In genomic region chr4:150003021-150003580, GRCm38 (mm10) we compare ENCODE assay signal across 13 mouse cellular contexts. TPM values are rescaled to one million over a fixed set of nuclear protein-coding genes. Genes with fewer than 3 reads are reported as not detected.
DNase-seq lines count a peak whose midpoint lies in the region; ATAC-seq and TF ChIP-seq lines count a peak whose summit lies in the region.
"Had no signal": no experiment of that assay in that cellular context is flagged by ENCODE, and none has a peak within 500 bp of the region (broad histone marks: within the 10 kb centered on the region; RNA-seq: fewer than 3 reads in every experiment).

No protein-coding gene starts in this region.

- H3K4me2 ChIP-seq in liver, postnatal 0 days (ENCODE audit: low read depth, low read length) = peak overlapping the region; percentile 73
- no peak overlapping the region for H3K4me2 ChIP-seq in stomach, embryonic 16.5 days (ENCODE audit: low read depth, low read length)
- H3K4me2 ChIP-seq: hindbrain, embryonic 12.5 days; limb, embryonic 12.5 days had no signal

- TF ChIP-seq CTCF in spleen, adult 2 months (IDR thresholded peaks at IDR 0.05; ENCODE audit: extremely low read depth, insufficient read depth, insufficient read length, insufficient replicate concordance) = no peak
- TF ChIP-seq CTCF in liver, postnatal 0 days (IDR thresholded peaks at IDR 0.05; ENCODE audit: low read depth) = no peak

- DNase-seq in spleen, adult 2 months (ENCODE audit: low read depth in 1 of 2, low spot score in 2 of 2) = no peak
- DNase-seq in spleen, postnatal 36 days (ENCODE audit: low spot score in 2 of 2) = no peak
- DNase-seq in kidney, adult 18-20 months = peak; percentile 70
- DNase-seq in liver, postnatal 0 days = no peak
- no peak for DNase-seq in cerebellum, adult 11-12 months
- DNase-seq in left cerebral cortex, adult 8-10 months (ENCODE audit: low spot score in 2 of 2) = no peak
- DNase-seq in cerebellum, postnatal 36 days = no peak
- DNase-seq: adrenal gland, adult 8-10 months; right cerebral cortex, postnatal 25 days; thymus, postnatal 4 days had no signal

- peaks cover 10% of the 10 kb centered on the region; the same call in 1 of the 2 replicates for H3K4me1 ChIP-seq in spleen, adult 2 months (ENCODE audit: control insufficient read depth, insufficient read depth, insufficient read length)
- peaks cover 40% of the 10 kb centered on the region for H3K4me1 ChIP-seq in liver, postnatal 0 days (ENCODE audit: insufficient read depth)
- H3K4me1 ChIP-seq in stomach, embryonic 16.5 days (ENCODE audit: control insufficient read depth, insufficient read depth, low read length) = peaks cover 60% of the 10 kb centered on the region

- TF ChIP-seq EP300 in liver, postnatal 0 days (IDR thresholded peaks at IDR 0.05; ENCODE audit: low read depth) = peak; percentile 45

- TF ChIP-seq POLR2A in spleen, adult 2 months (IDR thresholded peaks at IDR 0.05; ENCODE audit: low read depth, low read length) = no peak

- no peaks in the 10 kb centered on the region for H3K9me3 ChIP-seq in liver, postnatal 0 days (ENCODE audit: low read length)
- no peaks in the 10 kb centered on the region for H3K9me3 ChIP-seq in stomach, embryonic 16.5 days (replicated peaks; ENCODE audit: control insufficient read depth, low read length)
- H3K9me3 ChIP-seq: hindbrain, embryonic 12.5 days; limb, embryonic 12.5 days had no signal

- no peaks in the 10 kb centered on the region for H3K36me3 ChIP-seq in spleen, adult 2 months (ENCODE audit: control insufficient read depth, insufficient read depth, low read length)
- peaks cover 10% of the 10 kb centered on the region for H3K36me3 ChIP-seq in liver, postnatal 0 days (replicated peaks; ENCODE audit: insufficient read depth, low read length)
- no peaks in the 10 kb centered on the region for H3K36me3 ChIP-seq in stomach, embryonic 16.5 days (ENCODE audit: control insufficient read depth, insufficient read depth, low read length)
- H3K36me3 ChIP-seq: hindbrain, embryonic 12.5 days; limb, embryonic 12.5 days had no signal

- 80% methylated on average over 7 of the region's 7 CpGs for whole genome bisulfite sequencing in spleen, adult 2 months
- 34% methylated on average over 7 of the region's 7 CpGs for WGBS in liver, postnatal 0 days (ENCODE audit: insufficient replicate concordance)
- 19% methylated on average over 7 of the region's 7 CpGs for WGBS in stomach, embryonic 16.5 days

- no peaks in the 10 kb centered on the region for H3K27me3 ChIP-seq in spleen, adult 2 months (ENCODE audit: control insufficient read depth, insufficient read depth, low read length)
- H3K27me3 ChIP-seq in liver, postnatal 0 days (ENCODE audit: insufficient read depth, low read length) = no peaks in the 10 kb centered on the region
- H3K27me3 ChIP-seq in stomach, embryonic 16.5 days (ENCODE audit: control insufficient read depth, insufficient read depth, low read length) = no peaks in the 10 kb centered on the region
- H3K27me3 ChIP-seq: hindbrain, embryonic 12.5 days; limb, embryonic 12.5 days had no signal

- H3K4me3 ChIP-seq in spleen, adult 2 months (ENCODE audit: extremely low read depth, insufficient read depth, insufficient read length) = no peak overlapping the region
- H3K4me3 ChIP-seq in liver, postnatal 0 days (ENCODE audit: low read depth, low read length) = peak overlapping the region; percentile 44
- H3K4me3 ChIP-seq in stomach, embryonic 16.5 days (replicated peaks; ENCODE audit: low read length) = no peak overlapping the region
- H3K4me3 ChIP-seq: hindbrain, embryonic 12.5 days; limb, embryonic 12.5 days had no signal

- H3K9ac ChIP-seq in liver, postnatal 0 days (replicated peaks) = peak overlapping the region; percentile 73
- H3K9ac ChIP-seq in stomach, embryonic 16.5 days (ENCODE audit: low read length) = no peak overlapping the region
- H3K9ac ChIP-seq: hindbrain, embryonic 12.5 days; limb, embryonic 12.5 days had no signal

- H3K27ac ChIP-seq in spleen, adult 2 months (ENCODE audit: insufficient read depth, low read length) = peak overlapping the region; percentile 31; the same call in 1 of the 2 replicates
- peak overlapping the region; percentile 97 for H3K27ac ChIP-seq in liver, postnatal 0 days (ENCODE audit: low read depth)
- peak overlapping the region; percentile 76 for H3K27ac ChIP-seq in stomach, embryonic 16.5 days (ENCODE audit: low read length)
- H3K27ac ChIP-seq: hindbrain, embryonic 12.5 days had no signal

- ATAC-seq in liver, postnatal 0 days = peak; percentile 7; the same call in 1 of the 2 replicates
- peak; percentile 64 for ATAC-seq in stomach, embryonic 16.5 days (ENCODE audit: insufficient read depth, low FRiP score)

RNA-seq across cellular contexts. Expression of gene H6pd, which starts 5.7 kb away (rescaled TPM):
- 36.1 and 45.6 TPM in 2 replicates for polyA plus RNA-seq in spleen, adult 2 months (2012; rRNA removed)
- 33.0 and 36.5 TPM in 2 replicates for polyA plus RNA-seq in liver, postnatal 0 days (2015; fragmentation: Nextera tagmentation; extraction: Ambion mirVana)
- 14.9 and 15.2 TPM in 2 replicates for polyA plus RNA-seq in stomach, embryonic 16.5 days (2015; fragmentation: Nextera tagmentation; extraction: Ambion mirVana)
- total RNA-seq in left cerebral cortex, adult 8-10 months (2022) = 10 to 100 TPM; 14.7 to 17.8 (median 16.3) TPM

RNA-seq across cellular contexts. Expression of gene Spsb1, which starts 48.3 kb away (rescaled TPM):
- 5.9 and 8.1 TPM in 2 replicates for polyA plus RNA-seq in spleen, adult 2 months (2012; rRNA removed)
- polyA plus RNA-seq in liver, postnatal 0 days (2015; fragmentation: Nextera tagmentation; extraction: Ambion mirVana) = 1.3 and 1.7 TPM in 2 replicates
- polyA plus RNA-seq in stomach, embryonic 16.5 days (2015; fragmentation: Nextera tagmentation; extraction: Ambion mirVana) = 14.6 and 17.0 TPM in 2 replicates
- total RNA-seq in left cerebral cortex, adult 8-10 months (2022) = 10 to 100 TPM; 21.6 to 30.4 (median 23.9) TPM

Comparison
In these comparisons a context has a peak if more than half of its experiments do, and no peak if none do; other contexts are left out.
1. H3K27ac ChIP-seq: peak in every context shown above with its lines; median percentile 97 in liver, postnatal 0 days; 76 in stomach, embryonic 16.5 days; 31 in spleen, adult 2 months.